Mouse (Mus musculus) heart, embryonic 14.5 days (tissue): Measurements from ENCODE around the gene 2700049A03Rik. TPM values are rescaled to one million over a fixed set of nuclear protein-coding genes. Genes with fewer than 3 reads are reported as not detected.

Source experiments
- ATAC-seq: fragments of 200-750 bp; cut with Nextera tagmentation; 2 replicates; pipeline ENCODE4 v1.8.0; 2017; ENCODE audit warnings: low read depth, moderate TSS enrichment; ENCODE audit not compliant: insufficient number of reproducible peaks, insufficient read depth, low FRiP score
- H3K27ac ChIP-seq, 2 experiments: fragments of 200-500 bp in 1 of 2; fragments of 300-500 bp in 1 of 2; sonication (generic) in 1 of 2; replicated peaks in 1 of 2; 2 replicates each; pipeline ENCODE4 v1.5.1; 2012 to 2014; ENCODE audit warnings: low read depth in 2 of 2, low read length in 2 of 2, control low read depth in 1 of 2, mild to moderate bottlenecking in 1 of 2, mixed read lengths in 1 of 2; ENCODE audit not compliant: control insufficient read depth in 1 of 2, insufficient read depth in 1 of 2
- H3K27me3 ChIP-seq: fragments of 300-500 bp; sonication (generic); 2 replicates; pipeline ENCODE4 v1.6.1; 2014; ENCODE audit warnings: mild to moderate bottlenecking, low read length, control low read depth; ENCODE audit not compliant: control insufficient read depth, insufficient read depth
- H3K36me3 ChIP-seq: fragments of 300-500 bp; sonication (generic); 2 replicates; pipeline ENCODE4 v1.6.1; 2014; ENCODE audit warnings: mild to moderate bottlenecking, control low read depth, low read length, mixed read lengths; ENCODE audit not compliant: control insufficient read depth, insufficient read depth
- H3K4me1 ChIP-seq, 2 experiments: fragments of 200-500 bp in 1 of 2; fragments of 300-500 bp in 1 of 2; sonication (generic) in 1 of 2; 2 replicates each; pipeline ENCODE4 v1.6.1; 2012 to 2014; ENCODE audit warnings: low read length in 2 of 2, control low read depth in 1 of 2, mixed read lengths in 1 of 2; ENCODE audit not compliant: control insufficient read depth in 2 of 2, insufficient read depth in 2 of 2
- H3K4me2 ChIP-seq: fragments of 300-500 bp; sonication (generic); 2 replicates; pipeline ENCODE4 v1.6.1; 2014; ENCODE audit warnings: mild to moderate bottlenecking, low read length
- H3K4me3 ChIP-seq, 2 experiments: fragments of 200-500 bp in 1 of 2; fragments of 300-500 bp in 1 of 2; sonication (generic) in 1 of 2; 2 replicates each; pipeline ENCODE4 v1.5.1; 2012 to 2014; ENCODE audit warnings: low read length in 2 of 2, mild to moderate bottlenecking in 2 of 2, control low read depth in 1 of 2, low read depth in 1 of 2, moderate library complexity in 1 of 2; ENCODE audit not compliant: control insufficient read depth in 1 of 2, insufficient read depth in 1 of 2
- H3K9ac ChIP-seq: fragments of 300-500 bp; sonication (generic); 2 replicates; pipeline ENCODE4 v1.6.1; 2014; ENCODE audit warnings: mild to moderate bottlenecking, low read length
- H3K9me3 ChIP-seq: fragments of 300-500 bp; sonication (generic); 2 replicates; pipeline ENCODE4 v1.6.1; 2016; ENCODE audit warnings: low read length, control low read depth; ENCODE audit not compliant: control insufficient read depth
- WGBS: fragments of 180-500 bp; shearing (Covaris S2); extraction: QIAGEN DNeasy Blood & Tissue Kit; methylation state at CpG from one replicate; pipeline ENCODE4 v1.1.7; 2014; 5-methylcytosine and 5-hydroxymethylcytosine counted together
- polyA plus RNA-seq: library from polyadenylated mRNA; unstranded; fragments of >200 nt; fragmentation: Nextera tagmentation; extraction: Ambion mirVana; gene quantifications from 2 replicates; pipeline ENCODE4 v1.2.1, GENCODE M21; 2014

Gene 2700049A03Rik
- polyA plus RNA-seq, 1 experiment from 2014 or later = 13.0 TPM

- H3K9ac ChIP-seq = no peak overlapping the region
- no peaks in the 10 kb centered on the region for H3K9me3 ChIP-seq
- WGBS = 82% methylated on average over 10 of the region's 10 CpGs
- H3K4me2 ChIP-seq = no peak overlapping the region
- no peak for ATAC-seq
- H3K36me3 ChIP-seq = peaks cover 59% of the 10 kb centered on the region
- no peaks in the 10 kb centered on the region for H3K4me1 ChIP-seq
- H3K27ac ChIP-seq = no peak overlapping the region
- H3K27me3 ChIP-seq = no peaks in the 10 kb centered on the region
- no peak overlapping the region for H3K4me3 ChIP-seq
These were observed 13.9 kb upstream of the 2700049A03Rik start for GRCm38 (mm10) chr12:71122731-71123130.

GRCm38 (mm10) chr12:71123286-71123685 is 13.4 kb upstream of the 2700049A03Rik start:
- Histone ChIP-seq H3K4me3 (no peak overlapping the region), H3K27me3 (no peaks in the 10 kb centered on the region), H3K9me3 (no peaks in the 10 kb centered on the region), H3K4me2 (no peak overlapping the region), H3K4me1 (no peaks in the 10 kb centered on the region), H3K9ac (no peak overlapping the region), H3K36me3 (peaks cover 61% of the 10 kb centered on the region), H3K27ac (no peak overlapping the region)
- ATAC-seq = no peak
- 91% methylated on average over 9 of the region's 9 CpGs for WGBS

GRCm38 (mm10) chr12:71135581-71135980 is 1.1 kb upstream of the 2700049A03Rik start:
- Histone ChIP-seq H3K9ac (peak overlapping the region; percentile 97), H3K27ac (no peak overlapping the region), H3K4me2 (peak overlapping the region; percentile 73), H3K4me3 (peak overlapping the region in 1 of 2 experiments; percentile 100; a peak in 3 of 4 replicates), H3K4me1 (peaks cover 0 to 8% of the 10 kb centered on the region in 2 experiments; a peak in 2 of 4 replicates), H3K9me3 (no peaks in the 10 kb centered on the region), H3K36me3 (peaks cover 39% of the 10 kb centered on the region), H3K27me3 (no peaks in the 10 kb centered on the region)
- ATAC-seq = no peak
- 30% methylated on average over 5 of the region's 5 CpGs for WGBS

GRCm38 (mm10) chr12:71136974-71137491 is 385 bp downstream of the 2700049A03Rik start:
- H3K4me1 ChIP-seq = peaks cover 0 to 8% of the 10 kb centered on the region in 2 experiments; a peak in 2 of 4 replicates
- peak; percentile 60; the same call in 1 of the 2 replicates for ATAC-seq
- under 1% methylated on average over 30 of the region's 30 CpGs for WGBS
- H3K27me3 ChIP-seq = no peaks in the 10 kb centered on the region
- peak overlapping the region; percentile 62 to 88 for H3K27ac ChIP-seq
- H3K9ac ChIP-seq = peak overlapping the region; percentile 97
- peaks cover 41% of the 10 kb centered on the region for H3K36me3 ChIP-seq
- peak overlapping the region; percentile 94 for H3K4me2 ChIP-seq
- H3K9me3 ChIP-seq = no peaks in the 10 kb centered on the region
- H3K4me3 ChIP-seq = peak overlapping the region; percentile 100

- Histone ChIP-seq H3K27me3 (no peaks in the 10 kb centered on the region), H3K9ac (peak overlapping the region; percentile 97), H3K4me3 (peak overlapping the region; percentile 49 to 100), H3K36me3 (peaks cover 41% of the 10 kb centered on the region), H3K4me1 (peaks cover 0 to 8% of the 10 kb centered on the region in 2 experiments; a peak in 2 of 4 replicates), H3K27ac (no peak overlapping the region), H3K9me3 (no peaks in the 10 kb centered on the region), H3K4me2 (peak overlapping the region; percentile 94)
- no peak for ATAC-seq
- WGBS = 5% methylated on average over 11 of the region's 11 CpGs
These were observed 1.0 kb downstream of the 2700049A03Rik start for GRCm38 (mm10) chr12:71137686-71138085.

- peaks cover 42% of the 10 kb centered on the region for H3K36me3 ChIP-seq
- no peaks in the 10 kb centered on the region for H3K27me3 ChIP-seq
- WGBS = 77% methylated on average over 5 of the region's 5 CpGs
- no peaks in the 10 kb centered on the region for H3K9me3 ChIP-seq
- H3K4me3 ChIP-seq = no peak overlapping the region
- no peak overlapping the region for H3K4me2 ChIP-seq
- peaks cover 0 to 8% of the 10 kb centered on the region in 2 experiments; a peak in 2 of 4 replicates for H3K4me1 ChIP-seq
- no peak overlapping the region for H3K27ac ChIP-seq
- no peak for ATAC-seq
- H3K9ac ChIP-seq = no peak overlapping the region
These were observed 2.7 kb downstream of the 2700049A03Rik start for GRCm38 (mm10) chr12:71139258-71139828.

GRCm38 (mm10) chr12:71141189-71141588 is 4.5 kb downstream of the 2700049A03Rik start:
- ATAC-seq = no peak
- Histone ChIP-seq H3K36me3 (peaks cover 60% of the 10 kb centered on the region), H3K27me3 (no peaks in the 10 kb centered on the region), H3K4me2 (no peak overlapping the region), H3K9ac (no peak overlapping the region), H3K27ac (no peak overlapping the region), H3K4me1 (peaks cover 0 to 8% of the 10 kb centered on the region in 2 experiments; a peak in 2 of 4 replicates), H3K4me3 (no peak overlapping the region), H3K9me3 (no peaks in the 10 kb centered on the region)
